Mouse (Mus musculus) kidney, postnatal 36 days (tissue): ENCODE data around the gene Bclaf3.

Source experiments
- DNase-seq, 2 experiments: peaks; one replicate each; pipeline ENCODE4 v3.0.0; 2021 to 2022; ENCODE audit warnings: mixed read lengths in 2 of 2

Gene Bclaf3

GRCm38 (mm10) chrX:159627588-159628566 lies 101.4 kb downstream of the Bclaf3 start:
- peak in 1 of 2 experiments; percentile 32 for DNase-seq

- no peak for DNase-seq
Observed at GRCm38 (mm10) chrX:159628629-159629028, 102.1 kb downstream of the Bclaf3 start.

GRCm38 (mm10) chrX:159629203-159629602 lies 102.7 kb downstream of the Bclaf3 start:
- DNase-seq = no peak

- no peak for DNase-seq
Observed at GRCm38 (mm10) chrX:159638500-159639227, 112.2 kb downstream of the Bclaf3 start.

GRCm38 (mm10) chrX:159639991-159640390 lies 113.5 kb downstream of the Bclaf3 start:
- DNase-seq = no peak
